Mouse (Mus musculus): ENCODE measurements around the gene Gsg1.

Gene Gsg1

DNA sequence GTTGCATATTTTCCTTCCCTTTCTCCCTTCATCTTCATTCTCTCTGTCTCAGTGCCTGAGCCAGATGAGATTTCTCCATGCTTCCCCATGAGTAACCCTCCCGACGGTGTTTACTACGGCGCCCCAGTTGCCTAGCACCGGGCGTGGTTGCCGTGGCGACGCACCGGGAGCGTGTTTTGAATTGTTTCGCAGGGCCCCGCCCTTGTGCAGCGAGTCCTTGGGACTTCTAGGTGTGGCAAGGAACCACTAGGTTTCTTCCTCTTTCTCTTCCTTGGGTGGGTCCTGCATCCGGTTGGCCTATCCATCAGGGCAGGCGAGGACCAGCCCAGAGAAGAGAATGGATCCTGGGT is 1.4 kb downstream of the Gsg1 start:
- no peak for DNase-seq

DNA sequence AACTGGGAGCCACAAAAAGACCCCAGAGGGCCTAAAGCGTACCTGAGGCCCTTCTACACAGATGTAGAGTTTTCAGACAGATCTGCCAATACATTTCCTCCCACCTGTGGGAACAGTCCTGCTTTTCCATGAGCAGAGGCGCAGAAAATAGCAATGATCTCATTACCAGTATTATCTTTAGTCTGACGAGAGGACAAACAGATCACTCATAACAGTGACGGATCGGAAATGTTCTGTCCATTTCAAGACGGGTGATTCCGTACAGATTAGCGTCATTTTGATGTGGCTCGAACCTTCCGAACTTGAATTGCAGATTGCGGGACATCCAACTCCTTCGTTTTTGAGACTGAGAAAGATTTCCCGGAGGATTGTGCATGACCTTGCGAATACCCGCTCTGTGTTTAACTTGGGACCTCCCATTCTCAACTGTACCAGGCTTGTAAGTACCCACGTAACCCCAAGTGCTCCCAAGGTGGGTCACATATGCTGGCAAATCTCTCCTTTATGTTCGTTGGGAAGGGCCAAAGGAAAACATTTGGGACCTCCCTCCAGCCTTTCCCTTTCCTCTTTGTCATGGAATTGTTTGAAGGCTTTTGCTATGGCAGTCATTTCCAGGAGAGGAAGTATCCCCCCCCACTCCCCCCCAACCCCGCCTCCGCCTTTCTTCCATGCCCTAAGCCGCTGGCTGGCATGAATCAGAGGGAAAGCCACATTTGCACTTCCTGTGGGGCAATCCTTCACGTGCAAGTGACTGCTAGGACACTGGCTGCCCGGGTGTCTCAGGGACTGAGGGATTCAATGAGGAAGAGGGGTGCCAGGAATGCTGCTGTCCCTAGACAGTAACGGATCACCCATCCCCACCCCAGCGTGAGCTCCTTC is 2.1 kb downstream of the Gsg1 start:
- DNase-seq, result no peak

DNA sequence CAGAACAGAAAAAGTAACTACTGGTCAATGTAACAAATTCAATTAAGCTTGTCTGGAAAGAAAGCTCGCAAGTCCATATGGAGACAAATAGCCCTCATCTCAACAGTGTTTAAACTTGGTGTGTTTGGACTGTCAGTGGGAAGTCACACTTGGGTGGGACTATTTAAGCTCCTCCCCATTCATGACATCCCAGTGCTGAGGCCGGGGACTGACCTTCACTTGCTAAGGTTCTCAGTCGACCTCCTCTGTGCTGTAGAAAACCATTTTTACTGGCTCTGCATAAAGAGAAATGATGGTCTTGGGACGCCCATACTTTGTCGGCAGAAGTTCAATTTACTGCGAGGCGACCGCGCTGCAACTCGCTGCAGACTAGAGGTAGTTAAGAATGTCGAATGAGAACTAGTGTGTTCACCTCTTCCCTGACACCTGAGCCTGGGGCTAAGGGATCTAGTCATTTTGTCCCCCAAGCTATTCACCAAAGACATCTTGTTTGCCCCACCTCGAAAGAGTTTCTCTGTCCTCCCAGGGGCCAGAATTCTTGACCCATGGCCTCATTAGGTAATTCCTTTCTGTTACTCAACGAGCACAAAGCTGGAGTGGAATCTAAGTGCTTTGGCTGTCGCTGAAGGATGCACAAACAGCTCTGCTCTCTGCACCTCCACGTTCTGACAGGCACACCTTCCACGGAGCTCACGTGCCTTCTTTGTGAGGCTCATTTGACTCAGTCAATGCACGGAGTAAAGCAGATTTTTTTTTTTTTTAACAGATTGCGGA is 3.0 kb downstream of the Gsg1 start:
- DNase-seq, result no peak

DNA sequence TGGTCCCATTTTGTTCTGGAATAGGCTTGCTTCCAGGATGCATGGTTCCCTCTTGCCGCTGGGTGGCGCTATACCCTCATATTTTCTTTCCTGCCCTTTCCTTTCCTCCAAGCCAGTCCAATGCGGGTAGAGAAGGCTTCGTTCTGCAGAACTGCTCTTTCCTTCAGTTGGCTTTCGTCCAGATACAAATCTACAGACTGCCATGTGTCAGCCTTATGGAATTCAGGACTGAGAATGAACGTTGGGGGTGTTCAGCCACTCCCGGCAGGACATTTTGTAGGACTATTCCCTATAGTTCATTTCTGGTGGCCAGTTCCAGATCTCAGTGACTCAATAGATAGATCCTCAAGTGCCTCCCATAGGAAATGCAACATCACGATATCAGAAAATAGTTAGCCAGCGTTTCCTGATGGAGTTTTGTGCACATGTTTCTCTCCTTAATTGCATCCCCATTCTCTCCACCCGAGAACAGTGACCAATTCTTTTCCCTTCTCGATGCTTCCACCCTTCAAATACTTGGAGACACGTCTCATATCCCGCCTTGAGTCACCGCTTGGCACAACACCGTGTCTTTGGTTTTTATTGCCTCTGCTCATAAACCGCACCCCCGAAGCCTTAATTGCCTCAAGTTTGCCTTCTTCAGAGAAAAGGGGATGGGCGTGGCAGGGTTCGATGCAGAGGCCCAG is 4.2 kb downstream of the Gsg1 start:
- DNase-seq, result peak; percentile 35

DNA sequence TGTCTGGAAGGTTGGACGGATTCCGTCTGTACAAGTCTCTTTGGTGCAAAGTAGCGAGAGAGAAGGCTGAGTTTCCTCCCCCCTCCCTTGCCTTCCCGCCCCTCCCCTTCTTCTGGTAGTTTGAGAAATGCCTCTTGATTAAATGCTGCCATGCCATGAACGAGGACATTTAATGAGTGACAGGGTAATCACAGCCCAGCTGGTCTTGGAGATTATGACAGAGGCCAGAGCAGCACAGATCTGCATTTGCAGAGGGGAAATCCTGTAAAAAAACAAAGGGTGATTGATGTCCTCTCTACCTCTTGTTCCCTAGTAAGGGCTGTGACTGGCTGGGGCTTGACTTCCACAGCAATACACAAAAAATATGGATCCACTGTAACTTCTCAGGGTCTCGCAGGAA is 6.3 kb downstream of the Gsg1 start:
- no peak for DNase-seq

DNA sequence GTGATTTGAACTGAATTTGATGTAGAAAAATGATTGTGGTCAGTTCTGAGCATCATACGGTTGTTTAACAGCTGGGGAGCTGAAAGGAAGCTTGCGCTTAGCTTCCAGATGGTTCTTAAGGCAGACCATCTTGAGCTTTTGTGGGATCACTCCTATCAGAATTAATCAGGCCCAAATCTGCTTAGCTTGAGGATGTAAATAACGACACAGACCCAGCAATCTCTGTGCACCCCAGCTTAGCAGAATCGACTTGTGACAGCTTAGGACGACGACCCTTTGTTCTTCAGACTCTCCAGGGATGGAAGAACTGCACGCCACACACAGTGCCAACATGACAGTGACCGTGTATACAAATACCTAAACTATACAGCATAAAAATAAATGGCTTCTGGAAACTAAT is 8.6 kb downstream of the Gsg1 start:
- DNase-seq, result no peak

DNA sequence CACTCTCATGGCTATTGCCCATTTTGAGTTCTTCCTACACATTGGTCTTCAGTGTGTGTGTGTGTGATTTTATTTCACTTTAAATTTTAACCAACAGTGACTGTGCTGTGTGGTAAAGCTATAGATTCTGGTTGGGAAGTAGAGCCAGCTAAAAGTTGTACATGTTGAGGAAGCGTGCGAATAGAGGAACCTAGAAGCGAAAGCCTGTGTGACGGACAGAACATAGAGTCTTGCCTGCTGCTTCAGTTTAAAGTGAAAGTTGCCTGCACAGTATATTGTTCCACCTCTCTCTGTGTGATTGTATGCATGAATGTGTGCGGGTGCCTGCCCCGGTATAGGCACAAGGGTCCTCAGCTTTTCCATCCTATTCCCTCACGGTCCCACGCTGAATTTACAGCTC is 13.8 kb downstream of the Gsg1 start:
- DNase-seq, result no peak

DNA sequence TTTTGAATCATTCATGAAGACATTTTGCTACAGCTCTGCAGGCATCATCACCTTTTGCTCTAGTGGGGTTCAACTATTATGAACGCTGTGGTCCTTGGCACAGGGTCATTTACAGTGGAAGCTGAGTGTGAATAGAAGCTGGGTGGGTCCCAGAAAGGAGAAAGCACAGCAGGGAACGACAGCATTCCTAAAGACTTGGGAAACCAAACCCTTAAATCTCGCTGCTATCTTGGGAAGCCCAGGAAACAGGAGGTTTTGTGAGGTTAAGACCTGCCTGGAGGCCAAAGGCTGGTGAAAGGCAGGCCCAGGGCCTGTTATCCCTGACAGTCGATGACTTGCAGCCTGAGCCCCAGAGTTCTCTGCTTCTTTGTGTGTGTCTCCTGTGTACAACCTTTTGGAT is 15.9 kb downstream of the Gsg1 start:
- no peak for DNase-seq

DNA sequence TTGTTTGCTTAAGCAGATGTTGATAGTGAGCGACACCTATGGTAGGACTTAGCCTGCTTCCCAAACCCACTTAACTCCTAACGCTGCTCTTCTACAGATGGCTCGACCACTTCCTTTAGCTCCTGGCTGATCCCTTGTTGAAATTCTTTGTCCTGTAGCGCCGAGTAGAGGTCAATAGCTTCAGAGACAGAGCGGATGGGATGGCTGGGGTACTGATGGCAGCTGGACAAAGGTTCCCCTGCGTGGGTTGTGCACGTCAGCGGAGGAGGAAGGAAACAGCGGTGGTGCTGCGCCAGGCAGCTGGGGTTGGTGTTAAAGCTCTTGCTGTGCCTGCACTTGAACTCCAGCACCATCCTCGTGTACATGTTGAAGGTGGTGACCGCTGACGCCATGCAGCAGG is 16.8 kb downstream of the Gsg1 start:
- DNase-seq, result no peak

DNA sequence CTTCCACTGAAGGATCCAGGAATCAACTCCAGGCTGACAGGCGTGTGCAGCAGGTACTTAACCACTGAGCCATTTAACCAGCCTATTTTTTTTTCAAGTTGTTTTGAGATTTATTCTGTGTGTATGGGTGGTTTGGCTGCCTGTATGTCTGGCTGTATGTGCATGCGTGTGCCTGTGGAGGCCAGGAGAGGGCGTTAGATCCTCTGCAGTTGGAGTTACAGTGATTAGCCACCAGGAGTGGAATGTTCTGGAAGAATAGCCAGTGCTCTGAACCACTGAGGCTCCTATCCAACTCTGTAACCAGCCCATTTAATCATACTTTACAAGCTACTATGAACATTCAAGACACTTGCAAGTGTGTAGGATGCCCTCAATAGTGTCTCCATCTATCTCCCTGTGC is 17.6 kb downstream of the Gsg1 start:
- DNase-seq, result no peak

DNA sequence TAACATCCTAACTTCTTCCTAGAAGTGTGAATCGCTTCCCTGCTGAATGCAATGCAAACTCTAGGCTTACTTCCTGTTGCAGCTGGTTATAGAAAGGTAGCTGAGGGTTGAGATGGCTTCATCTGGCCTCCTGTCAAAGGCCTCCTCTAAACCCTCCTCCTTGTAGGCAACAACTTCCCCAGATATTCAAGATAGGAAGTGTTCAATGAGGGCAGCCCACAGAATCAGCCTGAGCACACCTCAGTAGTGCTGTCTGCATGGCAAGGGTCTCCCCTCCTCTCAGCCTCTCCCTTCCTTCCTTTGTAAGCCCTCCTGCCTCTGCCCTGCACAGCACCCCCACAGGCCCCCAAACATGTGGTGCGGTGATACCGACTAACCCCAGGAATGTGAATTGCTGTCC is 18.4 kb downstream of the Gsg1 start:
- DNase-seq, result no peak

DNA sequence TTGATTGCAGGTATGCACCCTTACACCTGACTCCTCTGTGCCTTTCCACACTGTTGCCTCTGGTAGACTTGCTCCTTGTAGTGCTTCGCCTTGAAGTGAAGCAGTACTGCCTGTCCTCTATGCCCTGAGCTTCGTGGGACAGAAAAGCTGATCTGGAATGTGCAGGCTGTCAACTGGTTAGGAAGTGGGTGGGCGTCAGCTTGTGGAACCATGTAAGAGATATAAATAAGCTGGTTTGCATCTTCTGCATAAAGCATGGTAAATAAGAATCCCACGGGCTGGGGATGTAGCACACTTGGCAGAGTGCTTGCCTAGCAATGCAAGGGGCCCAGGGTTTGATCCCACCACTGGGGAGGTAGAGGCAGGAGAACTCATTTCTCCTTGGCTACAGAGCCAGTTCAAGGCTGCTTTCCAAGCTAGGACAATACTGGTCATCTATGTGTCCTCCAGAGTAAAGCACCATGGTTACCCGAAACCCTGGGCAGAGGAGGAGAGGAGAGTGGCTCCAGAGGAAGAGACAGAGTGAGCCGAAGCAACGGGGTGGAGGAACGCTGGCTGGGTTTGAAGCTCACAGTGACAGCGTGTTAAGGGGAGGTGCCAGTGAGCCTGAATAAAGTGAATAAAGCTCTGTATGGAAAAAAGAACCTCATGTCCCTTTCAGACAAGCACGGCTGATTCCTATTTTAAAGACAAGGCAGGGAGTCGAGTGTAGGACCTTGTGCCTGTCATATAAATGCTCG is 21.5 kb downstream of the Gsg1 start:
- no peak for DNase-seq

DNA sequence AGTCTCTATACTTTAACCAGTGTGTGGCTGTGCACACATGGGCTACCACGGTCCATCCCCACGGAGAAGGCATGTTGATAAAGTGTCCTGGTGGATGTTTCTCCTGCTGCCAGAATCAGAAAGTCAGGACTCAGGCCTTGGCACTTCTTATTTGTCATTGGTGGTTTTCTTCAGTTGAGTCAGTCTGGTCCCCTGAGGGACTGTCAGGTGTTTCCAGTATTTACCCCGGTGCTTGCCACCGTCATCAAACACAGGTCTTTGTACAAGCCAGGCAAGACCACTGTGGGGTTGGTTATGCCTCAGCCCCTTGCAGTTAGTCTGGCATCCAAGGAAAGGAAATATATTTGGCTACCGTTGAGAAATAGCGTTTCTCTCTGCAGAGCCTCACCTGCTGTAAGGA is 23.6 kb downstream of the Gsg1 start:
- no peak for DNase-seq

DNA sequence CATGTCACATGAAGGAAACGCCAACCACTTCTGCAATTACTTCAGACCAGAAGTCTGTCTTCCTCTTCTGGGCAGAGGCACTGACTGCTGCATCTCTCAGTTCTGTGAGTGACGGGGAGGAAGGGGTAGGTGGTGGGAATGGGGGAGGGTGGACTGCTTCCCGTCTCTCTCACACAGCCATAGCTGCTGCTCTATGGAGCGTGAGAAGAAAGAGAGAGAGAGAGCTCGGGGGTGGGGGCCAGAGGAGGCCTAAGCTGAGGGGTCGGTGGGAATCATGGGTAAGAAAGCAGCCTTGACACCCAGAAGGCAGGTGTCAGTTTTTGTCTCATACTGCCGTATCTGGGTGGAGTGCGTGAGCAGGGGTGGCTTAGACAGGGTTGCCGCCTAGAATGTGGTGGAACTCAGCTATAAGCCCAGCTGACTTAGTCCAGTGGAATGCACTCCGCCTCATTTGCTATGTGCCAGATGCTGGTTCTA is 25.6 kb downstream of the Gsg1 start:
- no peak for DNase-seq

DNA sequence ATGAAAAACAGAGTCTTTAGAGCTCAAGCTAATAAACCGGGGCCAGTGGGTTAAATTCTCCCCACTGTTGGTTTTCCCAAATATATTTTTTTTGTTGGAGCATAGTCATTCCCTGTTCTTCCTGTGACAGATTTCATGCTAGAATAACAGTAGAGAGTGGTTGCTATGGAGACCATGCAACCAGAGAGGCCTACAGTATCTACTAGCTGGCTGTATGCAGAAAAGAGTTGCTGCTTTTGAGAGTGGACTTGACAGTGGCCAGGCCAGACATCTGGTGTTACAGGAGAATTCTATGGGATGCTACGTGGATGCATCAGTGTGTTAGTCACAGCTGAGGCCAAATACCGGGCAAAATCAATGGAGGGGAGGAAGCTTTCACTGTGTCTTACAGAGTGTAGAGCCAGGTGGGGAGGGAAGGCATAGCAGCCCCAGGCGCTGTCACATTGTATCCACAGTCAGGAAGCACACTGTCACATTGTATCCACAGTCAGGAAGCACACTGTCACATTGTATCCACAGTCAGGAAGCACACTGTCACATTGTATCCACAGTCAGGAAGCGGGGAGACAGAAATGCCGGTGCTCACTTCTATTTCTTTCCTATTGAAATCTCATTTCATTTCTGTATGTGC is 30.2 kb downstream of the Gsg1 start:
- no peak for DNase-seq

DNA sequence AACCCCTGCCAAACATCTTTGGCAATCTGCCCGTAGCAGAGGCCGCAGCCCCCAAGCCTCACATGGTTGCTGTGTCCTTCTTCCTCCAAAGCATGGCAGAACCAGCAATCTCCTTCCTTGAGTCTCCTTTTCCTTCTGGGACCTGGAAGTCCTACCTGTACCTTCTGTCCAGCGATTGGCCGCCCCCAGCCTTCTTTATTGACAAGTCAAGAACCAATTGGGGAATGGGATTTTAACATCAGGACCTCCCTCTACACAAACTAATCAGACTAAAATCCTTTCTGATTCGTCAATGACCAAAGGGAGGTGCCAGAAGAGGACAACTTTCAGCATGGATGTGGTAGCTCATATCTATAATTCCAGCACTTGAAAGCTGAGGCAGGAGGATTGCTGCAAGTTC is 34.2 kb downstream of the Gsg1 start:
- DNase-seq, result no peak

DNA sequence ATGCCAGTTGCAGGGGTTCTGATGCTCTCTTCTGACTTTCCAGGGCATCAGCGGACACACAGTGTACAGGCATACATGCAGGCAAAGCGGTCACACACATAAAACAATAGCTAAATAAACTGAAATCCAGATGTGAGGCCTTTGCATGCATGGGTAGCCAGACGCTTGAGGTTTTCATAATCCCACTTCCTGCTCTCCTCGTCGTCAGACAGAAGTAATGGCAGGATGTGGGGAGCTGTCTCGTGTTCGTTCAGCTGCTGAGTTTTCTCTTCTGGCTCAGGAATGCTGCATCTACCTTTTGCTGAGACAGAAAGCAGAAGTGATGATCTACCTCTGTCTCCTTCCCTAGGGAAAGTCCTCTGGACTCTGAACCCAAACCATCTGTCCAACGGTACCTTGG is 35.8 kb downstream of the Gsg1 start:
- no peak for DNase-seq

DNA sequence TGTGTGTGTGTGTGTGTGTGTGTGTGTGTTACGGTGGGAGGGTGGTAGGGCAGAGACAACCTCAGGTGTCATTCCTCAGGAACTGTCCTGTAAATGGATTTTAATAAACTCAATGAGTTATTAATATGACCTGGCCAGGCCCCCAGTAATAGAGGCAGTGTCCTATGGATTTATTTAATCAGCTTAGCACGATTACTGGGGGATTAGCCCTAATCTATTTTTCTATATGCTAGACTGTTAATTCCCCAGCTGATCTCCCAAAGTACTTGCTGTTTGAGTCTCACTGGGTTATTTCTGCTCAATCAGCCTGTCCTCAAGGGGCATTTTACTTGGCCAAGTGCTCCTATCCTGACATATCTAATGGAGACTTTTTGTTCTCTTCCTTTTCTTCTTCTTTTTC is 41.5 kb downstream of the Gsg1 start:
- DNase-seq, result no peak

DNA sequence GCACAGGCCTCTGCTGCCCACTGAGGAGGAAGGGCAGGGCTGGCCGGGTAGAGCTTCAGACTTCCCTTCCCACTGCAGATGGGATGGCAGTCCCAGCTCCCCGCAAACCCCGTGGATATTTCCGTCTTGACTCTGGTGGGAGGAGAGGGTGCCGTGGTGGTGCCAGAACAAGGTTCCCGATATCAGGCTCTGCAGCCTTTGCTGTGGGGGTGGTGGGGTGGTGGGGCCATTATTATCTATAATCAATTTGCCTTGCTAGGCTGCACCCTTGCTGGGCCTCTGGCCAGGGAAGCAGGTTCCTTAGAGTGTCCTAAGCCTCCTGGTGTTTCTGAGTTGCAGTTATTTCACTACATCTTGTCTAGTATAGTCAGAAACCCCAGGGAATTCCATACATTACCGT is 43.0 kb downstream of the Gsg1 start:
- DNase-seq, result no peak

DNA sequence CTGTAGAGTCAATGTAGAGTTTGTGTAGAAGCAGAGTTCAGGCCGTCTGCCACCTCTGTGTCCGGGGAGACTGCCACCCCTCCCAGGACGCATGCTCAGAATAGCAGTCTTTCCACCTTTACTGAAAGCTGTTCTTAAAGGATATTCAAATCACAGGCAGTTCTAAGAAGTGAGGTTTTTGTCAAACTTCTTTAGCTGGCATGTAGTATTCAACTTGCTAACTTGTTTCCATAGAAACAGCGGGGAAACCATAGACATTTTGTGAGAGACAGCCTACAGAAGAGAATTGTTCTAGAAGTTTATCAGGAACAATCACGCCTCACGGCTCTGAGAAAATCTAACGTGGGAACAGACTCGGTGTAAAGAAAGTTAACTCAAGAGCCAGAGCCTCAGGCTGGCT is 47.2 kb downstream of the Gsg1 start:
- no peak for DNase-seq

DNA sequence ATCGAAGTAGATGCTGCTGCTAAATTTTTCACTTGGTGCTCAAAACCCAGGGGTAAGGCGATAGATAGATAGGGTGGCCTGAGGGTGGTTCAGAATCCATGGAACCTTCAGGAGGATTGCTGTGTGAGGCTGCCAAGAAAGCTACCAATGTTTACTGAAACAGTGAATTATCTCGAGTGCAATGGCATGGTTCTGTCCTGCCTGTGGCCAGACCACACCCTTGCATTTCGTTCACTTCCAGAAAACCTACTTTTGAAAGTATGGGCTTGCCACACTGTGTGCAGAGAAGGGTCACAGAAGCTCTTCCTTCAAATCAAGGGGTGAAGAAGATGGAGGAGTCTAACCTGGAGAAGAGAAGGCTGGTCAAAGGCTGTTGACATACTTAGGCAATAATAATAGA is 48.3 kb downstream of the Gsg1 start:
- DNase-seq, result no peak

DNA sequence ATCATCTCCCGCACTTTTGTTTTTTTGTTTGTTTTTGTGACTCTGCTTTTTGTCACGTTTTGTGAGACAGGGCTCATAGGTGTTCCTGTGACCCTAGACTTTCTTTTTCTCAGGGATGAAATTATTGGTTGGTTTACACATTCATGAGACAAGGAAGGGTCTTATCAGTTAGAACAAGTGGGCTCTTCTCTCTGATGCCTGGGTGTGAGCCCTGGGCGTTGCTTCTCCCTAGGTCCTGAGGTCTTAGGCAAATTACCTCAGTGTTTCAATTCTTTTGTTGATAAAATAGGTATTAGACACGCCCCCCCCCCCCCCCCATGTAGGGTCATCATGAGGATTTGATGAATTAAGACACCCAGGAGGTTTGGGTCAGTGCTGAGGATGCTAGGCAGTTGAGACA is 49.3 kb downstream of the Gsg1 start:
- DNase-seq, result no peak

DNA sequence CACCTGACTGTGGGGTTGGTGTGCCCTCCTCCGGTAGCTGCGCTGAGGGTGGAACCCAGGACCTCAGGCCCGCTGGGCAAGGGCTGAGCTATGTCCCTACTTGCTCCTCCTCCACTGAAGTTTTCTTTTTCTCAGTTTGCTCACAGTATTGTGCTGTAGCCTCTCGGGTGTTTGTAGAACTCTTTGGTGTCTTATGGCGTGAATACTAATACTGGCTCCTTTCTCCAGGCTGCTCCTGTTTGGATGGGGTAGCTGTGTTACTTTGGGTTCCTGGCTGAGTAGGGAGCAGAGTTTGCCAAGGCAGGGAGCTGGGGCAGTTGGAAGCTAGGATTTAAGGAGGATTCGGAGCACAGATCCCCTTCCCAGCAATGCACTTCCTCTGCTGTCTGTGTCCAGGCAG is 50.4 kb downstream of the Gsg1 start:
- DNase-seq, result no peak

Measured in cerebellum, adult 8-10 months (tissue).